10 mouse cellular contexts compared by ENCODE assay signal in the genomic region with DNA sequence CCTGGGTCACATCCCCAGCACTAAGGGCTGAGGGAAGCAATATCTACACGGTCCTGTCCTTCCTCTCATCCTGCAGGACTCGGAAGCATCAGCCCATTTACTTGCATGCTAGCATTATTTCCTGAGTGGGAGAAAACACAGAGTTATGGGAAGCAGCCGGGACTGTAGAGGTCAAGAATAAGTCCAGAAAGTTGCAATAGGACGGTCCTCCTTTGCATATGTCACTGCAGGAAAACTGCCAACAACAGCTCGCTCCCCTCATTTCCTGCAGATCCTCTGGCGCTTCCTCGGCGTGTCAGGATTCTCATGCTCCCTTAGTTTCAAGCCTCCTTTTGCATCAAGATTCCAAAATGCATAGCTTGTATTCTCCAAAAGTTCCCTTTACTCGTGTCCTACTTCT. TPM values are rescaled to one million over a fixed set of nuclear protein-coding genes. Genes with fewer than 3 reads are reported as not detected.
DNase-seq lines count a peak whose midpoint lies in the region; ATAC-seq and TF ChIP-seq lines count a peak whose summit lies in the region.
"Had no signal": no experiment of that assay in that cellular context is flagged by ENCODE, and none has a peak within 500 bp of the region (broad histone marks: within the 10 kb centered on the region; RNA-seq: fewer than 3 reads in every experiment).

No protein-coding gene starts in this region.

- H3K27me3 ChIP-seq in megakaryocyte, embryonic 14.5 days (replicated peaks): no peaks in the 10 kb centered on the region
- no peaks in the 10 kb centered on the region for H3K27me3 ChIP-seq in small intestine, adult 2 months (ENCODE audit: control insufficient read depth, insufficient read depth, low read length)

- peak; percentile 24 for DNase-seq in adrenal gland, postnatal 14 days
- no peak for DNase-seq in adrenal gland, adult 8-10 months
- peak; percentile 68 for DNase-seq in kidney, postnatal 14 days
- DNase-seq in right cerebral cortex, postnatal 36 days (ENCODE audit: low spot score in 2 of 2): no peak
- no peak for DNase-seq in left cerebral cortex, adult 18-20 months (ENCODE audit: low spot score in 2 of 2)

- no peak for TF ChIP-seq CTCF in small intestine, adult 2 months (IDR thresholded peaks at IDR 0.05; ENCODE audit: extremely low read depth, insufficient read length, insufficient replicate concordance, low read depth, low read length)

- no peak for ATAC-seq in megakaryocyte, adult 5-6 weeks (ENCODE audit: poor library complexity, severe bottlenecking)
- ATAC-seq: inflammation-experienced regulatory T-cells, adult 6 months had no signal

- TF ChIP-seq POLR2A in small intestine, adult 2 months (IDR thresholded peaks at IDR 0.05; ENCODE audit: low read depth, low read length): no peak

- H3K4me1 ChIP-seq in megakaryocyte, embryonic 14.5 days: peaks cover 46% of the 10 kb centered on the region
- peaks cover 19% of the 10 kb centered on the region; the same call in 1 of the 2 replicates for H3K4me1 ChIP-seq in small intestine, adult 2 months (ENCODE audit: control insufficient read depth, insufficient read depth, insufficient read length, low read length)

- no peaks in the 10 kb centered on the region for H3K9me3 ChIP-seq in megakaryocyte, embryonic 14.5 days

- H3K4me3 ChIP-seq in megakaryocyte, embryonic 14.5 days (replicated peaks): peak overlapping the region; percentile 66
- H3K4me3 ChIP-seq in small intestine, adult 2 months (ENCODE audit: low read depth, low read length): no peak overlapping the region

- WGBS in small intestine, adult 2 months: 76% methylated on average over 9 of the region's 9 CpGs

- 0 out of 2 replicates have a peak overlapping the region, but pooled peaks have one; percentile 9 for H3K27ac ChIP-seq in small intestine, adult 2 months (ENCODE audit: insufficient read depth, low read depth, low read length)
- H3K27ac ChIP-seq: liver, embryonic 14.5 days had no signal

- peaks cover 30% of the 10 kb centered on the region for H3K36me3 ChIP-seq in megakaryocyte, embryonic 14.5 days (replicated peaks; ENCODE audit: low read length)
- peaks cover 17% of the 10 kb centered on the region for H3K36me3 ChIP-seq in small intestine, adult 2 months (ENCODE audit: control insufficient read depth, insufficient read depth, low read length)

RNA-seq across cellular contexts. Expression of gene Numb, which starts 4.8 kb away (rescaled TPM):
- 40.7 and 47.3 TPM in 2 replicates for total RNA-seq in adrenal gland, postnatal 14 days (2021)
- 10 to 100 TPM; 42.0 to 62.1 (median 55.7) TPM for total RNA-seq in adrenal gland, adult 8-10 months (2022)
- 13.4 and 19.5 TPM in 2 replicates for polyA plus RNA-seq in megakaryocyte, embryonic 14.5 days (2012; ENCODE audit: insufficient read depth, low replicate concordance)
- total RNA-seq in megakaryocyte, adult 5-6 weeks (2015): 28.4 and 35.7 TPM in 2 replicates
- 34.4 and 36.0 TPM in 2 replicates for total RNA-seq in megakaryocyte, adult 5-6 weeks (2017)
- 57.1 and 141 TPM in 2 replicates for polyA plus RNA-seq in small intestine, adult 2 months (2012; rRNA removed)
- total RNA-seq in left cerebral cortex, adult 18-20 months (2021): 10 to 100 TPM; 69.9 to 76.2 TPM

RNA-seq across cellular contexts. Expression of gene Riox1, which starts 33.5 kb away (rescaled TPM):
- 13.8 and 15.0 TPM in 2 replicates for total RNA-seq in adrenal gland, postnatal 14 days (2021)
- total RNA-seq in adrenal gland, adult 8-10 months (2022): 10 to 100 TPM in 3 of 4 experiments, 1 to 10 TPM in 1; 9.3 to 16.9 (median 15.6) TPM
- 27.4 and 68.6 TPM in 2 replicates for polyA plus RNA-seq in megakaryocyte, embryonic 14.5 days (2012; ENCODE audit: insufficient read depth, low replicate concordance)
- 10.1 and 11.2 TPM in 2 replicates for total RNA-seq in megakaryocyte, adult 5-6 weeks (2015)
- total RNA-seq in megakaryocyte, adult 5-6 weeks (2017): 10.1 and 13.4 TPM in 2 replicates
- 11.5 and 17.7 TPM in 2 replicates for polyA plus RNA-seq in small intestine, adult 2 months (2012; rRNA removed)
- 10 to 100 TPM; 18.0 to 20.1 TPM for total RNA-seq in left cerebral cortex, adult 18-20 months (2021)

Comparison
In these comparisons a context has a peak if more than half of its experiments do, and no peak if none do; other contexts are left out.
1. DNase-seq: peak in adrenal gland, postnatal 14 days (single experiment) and kidney, postnatal 14 days (single experiment); none in adrenal gland, adult 8-10 months (single experiment), right cerebral cortex, postnatal 36 days (0 of 2) and left cerebral cortex, adult 18-20 months (0 of 2).